Mouse (Mus musculus) skeletal muscle tissue, postnatal 0 days (tissue): ENCODE data around the gene Ccdc172. TPM values are rescaled to one million over a fixed set of nuclear protein-coding genes. Genes with fewer than 3 reads are reported as not detected.

Experiments
- polyA plus RNA-seq: library from polyadenylated mRNA; unstranded; fragments of >200 nt; fragmentation: Nextera tagmentation; extraction: Ambion mirVana; gene quantifications from 2 replicates; pipeline ENCODE4 v1.2.1, GENCODE M21; 2015

The Ccdc172 gene
- polyA plus RNA-seq: not detected in 2 replicates

GRCm38 (mm10) chr19:58511818-58512217, at the start of gene Ccdc172:
Gene Ccdc172, plus strand, starts transcription at chr19:58511993.

Other genes with a start within 250 kb of the Ccdc172 start
- 4.7 TPM in 2 replicates for gene Gfra1, start 56.1 kb upstream of the Ccdc172 start, polyA plus RNA-seq
- gene Pnlip, start 140.5 kb downstream of the Ccdc172 start, polyA plus RNA-seq: 0.13 and 0.34 TPM in 2 replicates
- gene Pnliprp1, start 216.9 kb downstream of the Ccdc172 start, polyA plus RNA-seq: not detected in 2 replicates
- not detected in 2 replicates for gene Pnliprp2, start 247.7 kb downstream of the Ccdc172 start, polyA plus RNA-seq